Mouse (Mus musculus): ENCODE results near the gene Lgalsl.

Lgalsl gene

GRCm38 (mm10) chr11:20782620-20783019 is 48.2 kb downstream of the Lgalsl start:
- no peak for DNase-seq (ENCODE audit: low spot score)

- DNase-seq (ENCODE audit: low spot score) = no peak
Measured at GRCm38 (mm10) chr11:20780312-20780711, 50.5 kb downstream of the Lgalsl start.

- DNase-seq (ENCODE audit: low spot score) = no peak
Measured at GRCm38 (mm10) chr11:20778861-20779563, 51.8 kb downstream of the Lgalsl start.

- DNase-seq (ENCODE audit: low spot score) = no peak
Measured at GRCm38 (mm10) chr11:20778298-20778697, 52.6 kb downstream of the Lgalsl start.

- DNase-seq (ENCODE audit: low spot score) = no peak
Measured at GRCm38 (mm10) chr11:20776668-20777067, 54.2 kb downstream of the Lgalsl start.
